Mouse (Mus musculus): ENCODE data around the gene Ice1.
A peak's percentile ranks its signal among the peaks of the same experiment; 100 is the strongest.

Ice1 gene

GRCm38 (mm10) chr13:70637282-70637661 is at the start of gene Ice1:
Gene Ice1 (minus strand): TSS chr13:70637634.
- ATAC-seq (ENCODE audit: insufficient number of reproducible peaks, low FRiP score, low TSS enrichment), result peak; percentile 18

- no peak for ATAC-seq (ENCODE audit: insufficient number of reproducible peaks, low FRiP score, low TSS enrichment)
Observed at GRCm38 (mm10) chr13:70685825-70686224, 48.4 kb upstream of the Ice1 start.

- no peak for ATAC-seq (ENCODE audit: insufficient number of reproducible peaks, low FRiP score, low TSS enrichment)
Observed at GRCm38 (mm10) chr13:70684976-70685609, 47.7 kb upstream of the Ice1 start.

- no peak for ATAC-seq (ENCODE audit: insufficient number of reproducible peaks, low FRiP score, low TSS enrichment)
Observed at GRCm38 (mm10) chr13:70681411-70682183, 44.2 kb upstream of the Ice1 start.

GRCm38 (mm10) chr13:70680316-70680715 is 42.9 kb upstream of the Ice1 start:
- ATAC-seq (ENCODE audit: insufficient number of reproducible peaks, low FRiP score, low TSS enrichment), result no peak

- ATAC-seq (ENCODE audit: insufficient number of reproducible peaks, low FRiP score, low TSS enrichment), result no peak
Observed at GRCm38 (mm10) chr13:70677689-70678088, 40.3 kb upstream of the Ice1 start.

- 0 out of 2 replicates have a peak, but pooled peaks have one; percentile 31 for ATAC-seq (ENCODE audit: insufficient number of reproducible peaks, low FRiP score, low TSS enrichment)
Observed at GRCm38 (mm10) chr13:70676243-70677183, 39.1 kb upstream of the Ice1 start.

GRCm38 (mm10) chr13:70674998-70675397 is 37.6 kb upstream of the Ice1 start:
- ATAC-seq (ENCODE audit: insufficient number of reproducible peaks, low FRiP score, low TSS enrichment), result no peak

GRCm38 (mm10) chr13:70670080-70670479 is 32.6 kb upstream of the Ice1 start:
- ATAC-seq (ENCODE audit: insufficient number of reproducible peaks, low FRiP score, low TSS enrichment), result no peak

GRCm38 (mm10) chr13:70659715-70660114 is 22.3 kb upstream of the Ice1 start:
- no peak for ATAC-seq (ENCODE audit: insufficient number of reproducible peaks, low FRiP score, low TSS enrichment)

- ATAC-seq (ENCODE audit: insufficient number of reproducible peaks, low FRiP score, low TSS enrichment), result no peak
Observed at GRCm38 (mm10) chr13:70656741-70657140, 19.3 kb upstream of the Ice1 start.

- ATAC-seq (ENCODE audit: insufficient number of reproducible peaks, low FRiP score, low TSS enrichment), result no peak
Observed at GRCm38 (mm10) chr13:70656329-70656728, 18.9 kb upstream of the Ice1 start.

GRCm38 (mm10) chr13:70655570-70655969 is 18.1 kb upstream of the Ice1 start:
- no peak for ATAC-seq (ENCODE audit: insufficient number of reproducible peaks, low FRiP score, low TSS enrichment)

GRCm38 (mm10) chr13:70654091-70654770 is 16.8 kb upstream of the Ice1 start:
- no peak for ATAC-seq (ENCODE audit: insufficient number of reproducible peaks, low FRiP score, low TSS enrichment)

GRCm38 (mm10) chr13:70653457-70653856 is 16.0 kb upstream of the Ice1 start:
- no peak for ATAC-seq (ENCODE audit: insufficient number of reproducible peaks, low FRiP score, low TSS enrichment)

GRCm38 (mm10) chr13:70650011-70650436 is 12.6 kb upstream of the Ice1 start:
- no peak for ATAC-seq (ENCODE audit: insufficient number of reproducible peaks, low FRiP score, low TSS enrichment)

- ATAC-seq (ENCODE audit: insufficient number of reproducible peaks, low FRiP score, low TSS enrichment), result no peak
Observed at GRCm38 (mm10) chr13:70645968-70646505, 8.6 kb upstream of the Ice1 start.

- ATAC-seq (ENCODE audit: insufficient number of reproducible peaks, low FRiP score, low TSS enrichment), result peak; percentile 39; the same call in 1 of the 2 replicates
Observed at GRCm38 (mm10) chr13:70644083-70644462, 6.6 kb upstream of the Ice1 start.

- ATAC-seq (ENCODE audit: insufficient number of reproducible peaks, low FRiP score, low TSS enrichment), result peak; percentile 68
Observed at GRCm38 (mm10) chr13:70643408-70644082, 6.1 kb upstream of the Ice1 start.
